Mouse (Mus musculus) heart, postnatal 0 days (tissue): ENCODE measurements around the gene Pi4kb. TPM values are rescaled to one million over a fixed set of nuclear protein-coding genes. Genes with fewer than 3 reads are reported as not detected.

ENCODE experiments used
- ATAC-seq: fragments of 200-750 bp; cut with Nextera tagmentation; 2 replicates; pipeline ENCODE4 v1.8.0; 2017; ENCODE audit warnings: low read depth, moderate number of reproducible peaks, moderate library complexity; ENCODE audit not compliant: insufficient read depth
- DNase-seq: peaks from one replicate; pipeline ENCODE4 v3.0.0-alpha.2; 2016; ENCODE audit warnings: low spot score
- H3K27ac ChIP-seq: fragments of 300-500 bp; sonication (generic); 2 replicates; pipeline ENCODE4 v1.5.1; 2014; ENCODE audit warnings: low read depth, mild to moderate bottlenecking
- H3K27me3 ChIP-seq: fragments of 300-500 bp; sonication (generic); 2 replicates; pipeline ENCODE4 v1.6.1; 2014; ENCODE audit warnings: low read length, mixed read lengths; ENCODE audit not compliant: control insufficient read depth, insufficient read depth
- H3K36me3 ChIP-seq: fragments of 300-500 bp; sonication (generic); replicated peaks from 2 replicates; pipeline ENCODE4 v1.6.1; 2014; ENCODE audit warnings: low read length, mixed read lengths; ENCODE audit not compliant: control insufficient read depth, insufficient read depth
- H3K4me1 ChIP-seq: fragments of 300-500 bp; sonication (generic); 2 replicates; pipeline ENCODE4 v1.6.1; 2014; ENCODE audit warnings: antibody characterized with exemption; ENCODE audit not compliant: control insufficient read depth, insufficient read depth
- H3K4me2 ChIP-seq: fragments of 300-500 bp; sonication (generic); 2 replicates; pipeline ENCODE4 v1.6.1; 2014; ENCODE audit warnings: low read depth, mild to moderate bottlenecking, low read length, moderate library complexity
- H3K4me3 ChIP-seq: fragments of 300-500 bp; sonication (generic); 2 replicates; pipeline ENCODE4 v1.5.1; 2014; ENCODE audit warnings: low read depth, low read length
- H3K9ac ChIP-seq: fragments of 300-500 bp; sonication (generic); replicated peaks from 2 replicates; pipeline ENCODE4 v1.6.1; 2014; ENCODE audit warnings: low read depth, low read length, mixed read lengths
- H3K9me3 ChIP-seq: fragments of 300-500 bp; sonication (generic); replicated peaks from 2 replicates; pipeline ENCODE4 v1.6.1; 2016; ENCODE audit warnings: low read length; ENCODE audit not compliant: control insufficient read depth
- CTCF ChIP-seq: IDR thresholded peaks from 2 replicates; pipeline ENCODE4 v1.5.1; 2016; ENCODE audit warnings: antibody characterized with exemption, control low read depth, low read depth
- EP300 ChIP-seq: IDR thresholded peaks from 2 replicates; pipeline ENCODE4 v1.6.1; 2016; ENCODE audit warnings: antibody characterized with exemption, low read depth
- WGBS: fragments of 180-500 bp; shearing (Covaris S2); extraction: QIAGEN DNeasy Blood & Tissue Kit; methylation state at CpG from one replicate; pipeline ENCODE4 v1.1.7; 2014; 5-methylcytosine and 5-hydroxymethylcytosine counted together
- polyA plus RNA-seq: library from polyadenylated mRNA; unstranded; fragments of >200 nt; fragmentation: Nextera tagmentation; extraction: Ambion mirVana; gene quantifications from 2 replicates; pipeline ENCODE4 v1.2.1, GENCODE M21; 2015
- total RNA-seq: library from RNA; depleted of rRNA; stranded (reverse); fragments of >200 nt; gene quantifications from 2 replicates; pipeline ENCODE4 v1.2.3, GENCODE M21; 2014; ENCODE audit warnings: low replicate concordance

The Pi4kb gene
- total and polyA plus RNA-seq, 2 experiments from 2014 or later: 13.7 to 47.2 TPM

DNA sequence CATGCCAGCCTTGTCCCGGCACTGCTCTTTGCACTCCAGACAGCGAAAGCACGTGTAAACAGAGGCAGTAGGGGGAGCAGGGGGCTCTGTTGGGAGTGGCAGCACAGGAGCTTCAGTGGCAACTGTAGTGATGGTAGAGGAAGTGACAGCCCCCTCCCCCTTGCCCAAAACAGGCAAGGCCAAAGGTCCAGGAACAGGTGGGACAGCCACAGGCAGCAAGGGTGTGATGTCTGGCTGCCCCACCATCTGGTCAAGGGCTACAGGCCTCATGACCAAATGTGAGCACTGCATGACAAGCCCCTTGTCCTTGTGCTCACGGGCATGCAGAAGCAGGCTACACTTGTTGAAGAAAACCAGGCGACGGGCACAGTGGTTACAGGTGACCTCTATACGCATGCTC is 35.9 kb downstream of the Pi4kb start:
- Histone ChIP-seq H3K4me2 (no peak overlapping the region), H3K4me3 (no peak overlapping the region), H3K27ac (no peak overlapping the region), H3K9ac (no peak overlapping the region), H3K27me3 (no peaks in the 10 kb centered on the region), H3K9me3 (no peaks in the 10 kb centered on the region), H3K36me3 (peaks cover 66% of the 10 kb centered on the region), H3K4me1 (peaks cover 8% of the 10 kb centered on the region)
- no peak for TF ChIP-seq EP300
- TF ChIP-seq CTCF: no peak
- ATAC-seq (no peak), DNase-seq (no peak)
- 78% methylated on average over 7 of the region's 7 CpGs for WGBS

DNA sequence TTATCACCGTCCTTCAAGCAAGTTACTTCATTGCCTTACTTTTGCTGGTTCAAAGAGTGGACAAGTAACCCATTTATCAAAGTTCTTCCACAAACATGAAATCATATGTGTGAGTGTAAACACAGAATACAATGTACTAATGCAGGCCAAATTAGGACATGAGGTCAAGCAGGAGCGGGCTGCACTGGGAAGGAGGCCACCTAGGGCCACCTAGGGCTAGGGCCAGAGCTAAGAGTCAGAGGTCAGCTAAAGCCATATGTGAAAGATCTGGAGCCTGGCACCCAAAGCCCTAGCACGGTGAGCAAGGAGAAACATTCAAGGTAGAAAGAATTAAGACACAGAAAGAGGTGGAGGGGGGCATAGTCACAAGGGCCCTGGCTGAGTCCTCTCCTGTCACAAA is 38.5 kb downstream of the Pi4kb start:
- ATAC-seq (no peak), DNase-seq (no peak)
- no peak overlapping the region for H3K9ac ChIP-seq
- H3K27me3 ChIP-seq: no peaks in the 10 kb centered on the region
- peaks cover 40% of the 10 kb centered on the region for H3K36me3 ChIP-seq
- no peaks in the 10 kb centered on the region for H3K9me3 ChIP-seq
- no peak overlapping the region for H3K27ac ChIP-seq
- TF ChIP-seq CTCF (no peak), EP300 (no peak)
- H3K4me2 ChIP-seq: no peak overlapping the region
- peaks cover 8% of the 10 kb centered on the region for H3K4me1 ChIP-seq
- 83% methylated on average over 3 of the region's 3 CpGs for WGBS
- H3K4me3 ChIP-seq: no peak overlapping the region

GRCm38 (mm10) chr3:95013699-95014427 is 39.3 kb downstream of the Pi4kb start:
- Histone ChIP-seq H3K4me1 (peaks cover 8% of the 10 kb centered on the region), H3K4me2 (peak overlapping the region; percentile 95), H3K4me3 (peak overlapping the region; percentile 80), H3K9me3 (no peaks in the 10 kb centered on the region), H3K36me3 (peaks cover 31% of the 10 kb centered on the region), H3K27me3 (no peaks in the 10 kb centered on the region), H3K27ac (peak overlapping the region; percentile 94), H3K9ac (peak overlapping the region; percentile 77)
- ATAC-seq (no peak), DNase-seq (no peak)
- TF ChIP-seq CTCF: 0 out of 2 replicates have a peak, but pooled peaks have one; percentile 11
- TF ChIP-seq EP300: no peak
- 20% methylated on average over 13 of the region's 13 CpGs for WGBS

DNA sequence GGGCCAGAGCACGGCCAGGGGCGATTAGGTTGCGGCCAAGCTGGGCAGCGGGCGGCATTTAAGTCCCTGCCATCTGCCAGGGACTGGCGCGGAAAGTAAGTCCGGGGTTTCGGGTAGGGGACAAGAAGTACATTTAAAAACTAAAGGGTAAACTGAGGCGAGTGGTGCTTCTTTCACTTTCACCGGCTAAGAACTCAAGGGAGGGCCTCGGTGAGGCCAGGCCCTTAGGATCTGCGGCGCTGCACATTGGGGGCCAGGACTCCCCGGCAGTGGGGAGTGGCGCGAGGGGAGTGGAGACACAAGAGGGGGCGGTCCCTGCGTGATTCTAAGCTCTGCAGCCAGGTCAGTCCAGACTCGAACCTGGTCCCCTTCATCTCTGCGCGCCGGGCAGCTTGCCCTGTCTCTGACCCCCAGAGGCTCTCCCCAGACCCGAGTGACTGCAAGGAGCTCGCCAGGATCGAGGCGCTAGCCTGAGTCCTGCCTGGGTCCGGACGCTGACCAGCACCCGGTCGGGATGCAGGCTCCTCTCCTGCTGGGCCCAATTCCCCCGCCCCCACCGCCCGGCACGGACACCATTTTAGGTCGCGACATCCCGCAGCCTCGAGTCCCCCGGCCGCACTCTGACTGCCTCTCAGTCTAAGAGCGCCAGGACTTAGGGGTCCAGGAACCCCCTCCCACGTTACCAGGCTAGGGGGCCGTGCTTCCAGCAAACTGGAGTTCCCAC is 40.1 kb downstream of the Pi4kb start:
- ATAC-seq (no peak), DNase-seq (peak; percentile 40)
- WGBS: under 1% methylated on average over 43 of the region's 44 CpGs
- H3K36me3 ChIP-seq: peaks cover 25% of the 10 kb centered on the region
- TF ChIP-seq CTCF: 0 out of 2 replicates have a peak, but pooled peaks have one; percentile 2
- no peak for TF ChIP-seq EP300
- no peaks in the 10 kb centered on the region for H3K27me3 ChIP-seq
- H3K9ac ChIP-seq: peak overlapping the region; percentile 77
- peak overlapping the region; percentile 80 for H3K4me3 ChIP-seq
- H3K27ac ChIP-seq: peak overlapping the region; percentile 94
- peak overlapping the region; percentile 95 for H3K4me2 ChIP-seq
- H3K9me3 ChIP-seq: no peaks in the 10 kb centered on the region
- H3K4me1 ChIP-seq: peaks cover 8% of the 10 kb centered on the region

- under 1% methylated on average over 36 of the region's 37 CpGs for WGBS
- ATAC-seq (peak; percentile 98), DNase-seq (peak; percentile 99)
- Histone ChIP-seq H3K4me3 (peak within 1 kb of the TSS; percentile 80), H3K4me1 (peaks cover 8% of the 10 kb centered on the region), H3K9me3 (no peaks in the 10 kb centered on the region), H3K27me3 (no peaks in the 10 kb centered on the region), H3K27ac (peak within 1 kb of the TSS; percentile 94), H3K9ac (peak within 1 kb of the TSS; percentile 77), H3K36me3 (peaks cover 18% of the 10 kb centered on the region), H3K4me2 (peak within 1 kb of the TSS; percentile 95)
- TF ChIP-seq CTCF (no peak), EP300 (peak; percentile 78; the same call in 1 of the 2 replicates)
Observed at GRCm38 (mm10) chr3:95015337-95015872, 40.9 kb downstream of the Pi4kb start, which contains the start of gene Zfp687. Gene Zfp687, minus strand, starts transcription at chr3:95015448.
